Mouse (Mus musculus) CH12.LX (cell line): ENCODE measurements around the gene Medag.

ENCODE experiments used
- GABPA ChIP-seq: IDR thresholded peaks from 2 replicates; pipeline ENCODE4 v1.6.1; 2012; ENCODE audit warnings: low read depth, low read length, improper control_type of control experiment, inconsistent platforms; ENCODE audit not compliant: insufficient replicate concordance
- POLR2AphosphoS2 ChIP-seq: IDR thresholded peaks from 2 replicates; pipeline ENCODE4 v1.6.1; 2011; ENCODE audit warnings: low read depth, low read length, improper control_type of control experiment

- no peak for TF ChIP-seq POLR2AphosphoS2
- no peak for TF ChIP-seq GABPA
Observed at GRCm38 (mm10) chr5:149412671-149413070, 1.1 kb downstream of the Medag start.
